Mouse (Mus musculus) ovary, adult 18-20 months (tissue): Measurements from ENCODE around the gene Tbk1.

Experiments
- DNase-seq: peaks from one replicate; pipeline ENCODE4 v3.0.0; 2022; ENCODE audit warnings: low spot score, mixed read lengths

The Tbk1 gene

GRCm38 (mm10) chr10:121586675-121587370 is at the start of gene Tbk1:
Gene Tbk1, minus strand, starts transcription at chr10:121586787.
- peak; percentile 90 for DNase-seq

DNA sequence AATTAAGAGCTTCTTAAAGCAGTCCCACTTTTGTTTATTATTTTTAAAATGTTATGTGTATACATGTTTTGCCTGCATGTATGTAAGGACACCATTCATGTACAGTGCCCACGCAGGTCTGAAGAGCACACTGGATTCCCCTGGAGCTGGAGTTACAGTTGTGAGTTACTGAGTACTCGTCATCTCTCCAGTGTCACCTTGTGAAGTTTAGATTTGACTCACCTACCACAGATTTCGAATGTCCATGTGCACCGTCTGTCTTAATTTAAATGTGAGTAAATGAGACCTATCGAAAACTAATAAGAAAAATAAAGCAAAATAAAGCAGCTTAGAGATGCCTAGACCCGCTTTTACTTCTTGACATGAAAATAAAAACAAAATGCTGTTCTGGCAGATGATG is 49.7 kb upstream of the Tbk1 start:
- no peak for DNase-seq

- DNase-seq = no peak
Observed at GRCm38 (mm10) chr10:121634159-121634558, 47.6 kb upstream of the Tbk1 start.

- DNase-seq = no peak
Observed at GRCm38 (mm10) chr10:121628561-121629040, 42.0 kb upstream of the Tbk1 start.

- DNase-seq = no peak
Observed at GRCm38 (mm10) chr10:121627216-121627852, 40.7 kb upstream of the Tbk1 start.

DNA sequence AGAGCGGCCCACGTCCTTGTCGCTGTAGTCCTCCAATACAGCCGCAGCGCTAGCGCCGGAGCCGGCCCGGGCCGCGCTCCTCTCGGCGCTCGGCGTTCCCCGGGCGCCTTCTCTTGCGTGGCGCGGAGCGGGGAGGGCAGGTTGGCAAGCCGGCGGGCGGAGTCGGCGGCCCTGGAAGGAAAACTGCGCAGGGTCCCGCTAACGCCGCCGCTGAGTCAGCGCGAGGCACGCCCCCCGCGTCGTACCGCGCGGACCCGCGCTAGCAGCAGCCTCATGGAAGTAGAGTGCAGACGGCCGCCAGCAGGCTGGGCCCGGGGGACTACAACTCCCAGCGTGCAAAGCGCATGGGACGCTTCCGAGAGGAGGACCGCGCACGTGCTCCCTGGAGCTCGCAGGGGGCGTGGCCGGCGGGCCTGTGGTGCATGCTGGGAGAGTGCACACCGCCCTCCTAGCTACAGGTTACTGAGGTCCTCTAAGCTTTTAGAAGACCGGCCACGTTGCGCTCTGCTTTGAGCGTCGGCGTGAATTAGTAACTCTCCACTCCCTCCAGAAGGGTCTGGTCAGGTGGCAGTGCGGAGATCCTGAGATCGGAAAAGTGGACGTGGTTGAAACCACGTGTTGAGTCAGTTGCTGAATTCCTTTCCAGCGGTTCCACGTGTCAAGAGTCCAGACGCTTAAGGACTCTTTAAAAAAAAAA is 39.7 kb upstream of the Tbk1 start, which contains the start of gene Xpot:
TSS of gene Xpot (minus strand) at position 147 of the 697 bp plus-strand sequence.
- peak; percentile 98 for DNase-seq

DNA sequence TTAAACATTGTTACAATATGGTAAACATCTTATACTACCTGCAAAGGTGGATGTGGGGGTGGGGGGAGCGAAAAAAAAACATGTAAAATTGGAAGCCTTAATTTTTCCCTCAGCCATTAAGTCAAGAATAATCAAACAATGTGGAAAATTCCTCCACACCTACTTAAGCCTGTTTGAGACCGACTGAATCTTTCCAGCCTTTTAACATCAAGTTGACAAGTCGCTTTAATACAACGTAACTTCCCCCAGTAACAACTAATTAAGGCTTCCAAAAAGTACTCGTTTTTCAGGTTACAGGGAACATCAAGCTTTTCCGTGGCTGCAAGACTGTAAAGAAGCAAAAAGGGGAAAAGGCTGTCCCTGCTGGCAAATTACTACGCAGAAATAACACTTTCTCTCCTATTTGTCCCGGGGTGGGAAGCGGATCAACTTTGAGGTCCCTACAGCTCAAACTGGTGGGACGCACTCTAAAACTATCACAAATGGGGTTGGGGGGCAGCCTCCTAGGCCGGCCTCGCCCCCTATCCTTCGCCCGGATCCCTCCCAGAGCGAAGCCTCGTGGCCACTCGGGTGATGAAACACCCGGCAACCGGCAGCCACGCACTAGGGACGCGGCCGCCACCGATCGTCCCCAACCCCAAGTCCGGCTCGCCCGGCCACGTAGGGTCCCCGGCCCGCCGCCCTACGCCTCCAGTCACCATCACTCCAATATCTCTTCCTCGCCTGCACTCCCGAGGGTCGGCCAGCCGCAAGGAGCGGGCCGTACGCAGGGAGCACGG is 39.0 kb upstream of the Tbk1 start:
- no peak for DNase-seq

DNA sequence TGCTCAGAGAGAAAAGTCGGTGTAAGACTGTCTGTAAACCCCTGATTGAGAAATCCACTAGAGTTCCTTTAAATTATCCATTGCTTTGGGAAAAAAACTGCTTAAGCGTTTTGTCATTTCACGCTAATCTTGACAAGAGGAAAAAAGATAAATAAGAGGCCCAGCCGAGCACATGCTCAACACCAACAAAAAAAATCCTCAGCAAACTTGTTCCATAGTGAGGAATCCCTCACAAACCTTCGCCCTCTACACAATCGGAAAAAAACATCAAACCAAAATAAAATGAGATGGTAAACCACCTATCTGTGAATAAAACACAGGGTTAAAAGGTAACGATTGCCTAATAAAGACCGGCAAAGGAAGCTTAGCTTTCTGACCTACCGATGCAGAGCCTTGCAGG is 38.4 kb upstream of the Tbk1 start:
- DNase-seq = no peak

DNA sequence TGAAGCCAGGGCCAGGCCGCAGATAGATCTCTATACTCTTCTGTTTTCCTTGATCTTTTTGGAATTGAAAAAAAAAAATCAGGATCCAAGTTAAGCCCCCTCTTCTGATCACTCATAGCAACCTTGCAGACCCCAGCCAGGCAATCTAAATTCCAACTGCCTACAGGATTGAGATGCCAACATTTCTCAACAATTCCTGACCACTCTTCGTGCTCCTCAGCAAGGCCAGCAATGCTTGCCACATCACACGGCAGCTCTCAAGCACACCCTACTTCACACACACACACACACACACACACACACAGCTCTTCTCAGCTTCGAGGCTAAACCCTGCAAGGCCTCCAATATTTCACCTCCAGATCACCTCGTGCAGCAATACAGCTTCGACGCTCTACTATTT is 37.1 kb upstream of the Tbk1 start:
- DNase-seq = no peak

GRCm38 (mm10) chr10:121622431-121622830 is 35.8 kb upstream of the Tbk1 start:
- no peak for DNase-seq

- no peak for DNase-seq
Observed at GRCm38 (mm10) chr10:121615935-121616334, 29.3 kb upstream of the Tbk1 start.

- no peak for DNase-seq
Observed at GRCm38 (mm10) chr10:121615146-121615870, 28.7 kb upstream of the Tbk1 start.

GRCm38 (mm10) chr10:121613570-121613969 is 27.0 kb upstream of the Tbk1 start:
- DNase-seq = no peak

DNA sequence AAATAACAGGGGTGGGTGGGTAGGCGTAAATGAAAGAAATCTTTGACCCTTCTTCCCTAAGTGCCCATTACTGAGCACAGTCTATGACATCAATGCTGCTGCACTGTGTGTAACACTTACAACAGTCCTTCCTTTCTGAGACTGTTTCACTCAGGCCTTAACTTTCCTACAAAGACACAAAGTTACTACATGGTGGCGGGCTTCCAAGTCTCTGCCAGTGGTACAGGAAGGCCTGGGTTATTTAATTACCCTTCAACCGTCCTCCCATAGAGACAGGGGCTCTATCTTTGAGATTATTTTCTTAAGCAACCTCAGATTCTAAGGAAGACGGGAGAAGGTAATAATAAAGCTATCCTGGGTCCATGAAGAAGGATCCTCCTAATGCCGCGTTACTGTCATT is 25.9 kb upstream of the Tbk1 start:
- DNase-seq = no peak

DNA sequence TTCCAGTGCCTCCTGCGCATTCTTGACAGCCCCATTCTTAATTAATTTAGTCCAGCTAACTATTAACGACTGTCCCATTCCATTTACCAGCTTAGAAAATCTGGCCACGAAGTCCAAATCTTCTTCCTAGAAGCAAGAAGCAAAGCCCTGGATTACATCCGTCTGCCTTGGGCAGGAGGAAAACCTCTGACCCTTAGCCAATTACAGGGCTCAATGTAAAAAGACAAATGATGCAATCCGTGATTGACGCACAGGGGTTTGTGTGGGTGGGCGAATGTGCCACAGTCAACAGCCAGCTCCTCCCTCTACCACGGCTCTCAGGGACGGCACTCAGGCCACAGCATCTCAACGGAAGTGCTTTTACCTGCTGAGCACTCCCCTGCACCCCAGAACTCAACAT is 25.0 kb upstream of the Tbk1 start:
- no peak for DNase-seq

DNA sequence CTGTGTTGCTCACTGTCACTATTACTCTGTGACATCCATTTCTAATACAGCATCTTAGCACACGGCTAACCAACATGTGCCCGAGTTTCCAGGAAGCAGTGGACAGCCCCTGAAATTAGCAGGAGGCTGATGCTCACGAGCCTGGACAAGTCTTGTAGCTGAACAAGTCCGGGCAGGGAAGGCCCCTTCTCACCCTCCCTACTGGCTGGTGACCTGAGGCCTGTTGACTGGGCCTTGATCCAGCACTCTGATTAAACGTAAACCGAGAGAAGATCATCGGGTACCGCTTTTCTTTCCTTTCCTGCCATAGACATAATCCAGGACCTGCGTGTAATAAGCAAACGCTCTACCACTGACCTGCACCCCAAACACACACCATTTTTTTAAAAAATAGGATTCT is 21.6 kb upstream of the Tbk1 start:
- DNase-seq = no peak

- no peak for DNase-seq
Observed at GRCm38 (mm10) chr10:121604632-121605344, 18.2 kb upstream of the Tbk1 start.

DNA sequence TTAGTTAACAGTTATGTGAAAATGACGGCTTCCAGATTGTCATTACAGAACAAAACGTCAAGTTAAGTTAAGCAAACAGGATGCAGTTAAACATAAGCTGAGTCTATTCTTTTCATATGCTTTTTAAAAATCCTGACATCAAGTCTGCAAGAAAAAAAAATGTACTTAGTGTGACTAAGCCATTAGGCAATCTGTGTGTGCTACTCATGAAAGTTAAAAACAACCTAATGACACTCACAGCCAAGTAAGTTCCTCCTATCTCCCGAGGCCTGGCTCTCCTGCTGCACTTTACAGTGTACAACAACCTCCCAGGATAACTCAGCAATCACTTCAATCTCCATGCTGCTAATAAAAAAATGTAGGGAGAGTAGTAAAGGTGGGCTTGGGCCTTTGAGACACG is 17.0 kb upstream of the Tbk1 start:
- DNase-seq = no peak

DNA sequence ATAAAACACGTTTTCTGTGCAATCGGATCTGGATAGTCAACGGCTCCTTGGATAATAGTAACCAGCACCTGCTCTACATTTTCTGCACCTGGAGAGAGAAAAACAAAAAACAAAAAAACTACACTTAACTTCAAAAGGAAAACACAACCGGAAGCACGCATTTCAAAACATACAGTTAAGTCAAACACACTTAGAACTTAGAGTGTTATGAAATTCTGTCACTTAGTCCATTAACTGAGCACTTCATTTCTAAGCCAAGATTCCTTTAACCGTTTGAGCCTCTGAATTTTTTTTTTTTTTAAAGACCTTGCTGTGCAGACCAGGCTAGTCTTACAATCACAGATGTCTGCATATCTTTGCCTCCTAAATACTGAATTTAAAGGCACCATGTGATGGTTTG is 14.7 kb upstream of the Tbk1 start:
- no peak for DNase-seq

- DNase-seq = no peak
Observed at GRCm38 (mm10) chr10:121596580-121596979, 10.0 kb upstream of the Tbk1 start.

- no peak for DNase-seq
Observed at GRCm38 (mm10) chr10:121591106-121591505, 4.5 kb upstream of the Tbk1 start.
